Mouse (Mus musculus) spleen, adult 2 months (tissue): ENCODE measurements around the gene Selenot.

Experiments used
- CTCF ChIP-seq: fragments of 200-500 bp; IDR thresholded peaks from 2 replicates; pipeline ENCODE4 v1.5.1; 2011; ENCODE audit warnings: mild to moderate bottlenecking, inconsistent platforms; ENCODE audit not compliant: insufficient read depth, insufficient read length, insufficient replicate concordance; ENCODE audit errors: extremely low read depth
- POLR2A ChIP-seq: fragments of 200-500 bp; IDR thresholded peaks from 2 replicates; pipeline ENCODE4 v1.6.1; 2011; ENCODE audit warnings: low read depth, low read length, inconsistent platforms

GRCm38 (mm10) chr3:58622665-58623394, 46.4 kb downstream of the Selenot start:
- TF ChIP-seq CTCF (no peak), POLR2A (no peak)
